ENCODE assay signal across 33 mouse cellular contexts in the genomic region with DNA sequence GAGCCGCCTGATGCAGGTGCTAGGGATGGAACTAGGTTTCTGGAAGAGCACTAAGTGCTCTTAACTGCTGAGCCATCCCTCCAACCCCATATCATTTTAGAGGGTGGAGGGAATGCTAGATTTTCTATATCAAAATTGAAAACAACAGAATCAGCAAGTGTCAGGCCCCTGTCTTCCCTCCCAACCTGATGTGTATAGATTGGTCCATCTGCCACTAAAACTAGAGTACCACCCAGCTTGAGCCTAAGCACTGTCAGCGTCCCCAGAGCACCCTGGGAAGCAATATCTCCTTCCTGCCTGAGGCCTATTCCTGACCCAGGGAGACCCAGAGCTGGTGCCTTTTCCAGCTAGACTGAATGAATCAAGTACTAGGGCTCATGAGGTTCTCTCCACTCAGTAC. TPM values are rescaled to one million over a fixed set of nuclear protein-coding genes. Genes with fewer than 3 reads are reported as not detected.
DNase-seq lines count a peak whose midpoint lies in the region; ATAC-seq and TF ChIP-seq lines count a peak whose summit lies in the region.
"Had no signal": no experiment of that assay in that cellular context is flagged by ENCODE, and none has a peak within 500 bp of the region (broad histone marks: within the 10 kb centered on the region; RNA-seq: fewer than 3 reads in every experiment).

No protein-coding gene starts in this region.

- no peak for TF ChIP-seq CTCF in liver, embryonic 14.5 days (IDR thresholded peaks at IDR 0.05; ENCODE audit: low read depth)
- no peak for TF ChIP-seq CTCF in layer of hippocampus, adult 2 months (conservative IDR thresholded peaks at IDR 0.05)

- no peaks in the 10 kb centered on the region for H3K4me1 ChIP-seq in hindbrain, embryonic 12.5 days
- 0 out of 2 replicates have a peak, but pooled peaks cover 5% of the 10 kb centered on the region for H3K4me1 ChIP-seq in hindbrain, embryonic 13.5 days (replicated peaks)
- H3K4me1 ChIP-seq in liver, embryonic 14.5 days (replicated peaks; ENCODE audit: control insufficient read depth in 2 of 2, insufficient read depth in 2 of 2, low read length in 1 of 2), result peaks cover 85 to 88% of the 10 kb centered on the region in 2 experiments
- H3K4me1 ChIP-seq: forebrain, embryonic 10.5 days; limb, embryonic 12.5 days had no signal

- no peak for ATAC-seq in hindbrain, embryonic 12.5 days (ENCODE audit: low FRiP score)
- ATAC-seq in hindbrain, embryonic 13.5 days (ENCODE audit: low FRiP score), result no peak
- peak; percentile 70 for ATAC-seq in liver, embryonic 14.5 days (ENCODE audit: insufficient read depth)
- ATAC-seq in megakaryocyte-erythroid progenitor cell, adult 5-6 weeks (replicated peaks; ENCODE audit: low FRiP score, low TSS enrichment, poor library complexity, severe bottlenecking), result 0 out of 2 replicates have a peak, but pooled peaks have one; percentile 18
- ATAC-seq: activated CD4-positive, CD25-positive, alpha-beta regulatory T cell, adult 4 months; forebrain, embryonic 15.5 days had no signal

- H3K9me3 ChIP-seq in hindbrain, embryonic 12.5 days (replicated peaks), result no peaks in the 10 kb centered on the region
- H3K9me3 ChIP-seq in hindbrain, embryonic 13.5 days, result no peaks in the 10 kb centered on the region
- H3K9me3 ChIP-seq in liver, embryonic 14.5 days (ENCODE audit: control insufficient read depth, low read length), result no peaks in the 10 kb centered on the region
- H3K9me3 ChIP-seq: forebrain, embryonic 10.5 days; forebrain, embryonic 15.5 days; limb, embryonic 12.5 days; neural tube, embryonic 15.5 days had no signal

- H3K4me2 ChIP-seq in hindbrain, embryonic 12.5 days (replicated peaks), result no peak overlapping the region
- no peak overlapping the region for H3K4me2 ChIP-seq in hindbrain, embryonic 13.5 days
- H3K4me2 ChIP-seq in liver, embryonic 14.5 days (ENCODE audit: low read depth), result peak overlapping the region; percentile 27
- H3K4me2 ChIP-seq: forebrain, embryonic 15.5 days; heart, embryonic 11.5 days; hindbrain, embryonic 14.5 days; limb, embryonic 12.5 days; lung, embryonic 14.5 days; neural tube, embryonic 15.5 days had no signal

- peak; percentile 75 for DNase-seq in liver
- peak; percentile 50 to 58 (median 54) for DNase-seq in liver, embryonic 14.5 days (ENCODE audit: low read depth in 3 of 3, low spot score in 3 of 3)
- no peak for DNase-seq in thymus, postnatal 25 days
- DNase-seq in layer of hippocampus, adult 2 months (ENCODE audit: low spot score in 2 of 2), result no peak
- DNase-seq in embryo, embryonic 11 days, result no peak
- DNase-seq: adrenal gland, adult 2 months; adrenal gland, postnatal 36 days; cerebellum, adult 8-10 months; cerebellum, postnatal 25 days; gastrocnemius, postnatal 25 days; heart, adult 18-20 months; heart, postnatal 36 days; kidney, adult 2 months; kidney, postnatal 36 days; lung, embryonic 14.5 days; lung, postnatal 14 days; midbrain, embryonic 14.5 days; retina, postnatal 1 day; right cerebral cortex, postnatal 14 days; thymus, adult 18-20 months; thymus, postnatal 4 days had no signal

- no peak overlapping the region for H3K4me3 ChIP-seq in hindbrain, embryonic 12.5 days
- H3K4me3 ChIP-seq in hindbrain, embryonic 13.5 days, result no peak overlapping the region
- H3K4me3 ChIP-seq in liver, embryonic 14.5 days (ENCODE audit: insufficient read depth in 1 of 2, low read depth in 2 of 2, low read length in 2 of 2), result no peak overlapping the region
- no peak overlapping the region for H3K4me3 ChIP-seq in layer of hippocampus, adult 2 months
- H3K4me3 ChIP-seq: forebrain, embryonic 10.5 days; forebrain, embryonic 15.5 days; limb, embryonic 12.5 days; neural tube, embryonic 15.5 days had no signal

- no peaks in the 10 kb centered on the region for H3K27me3 ChIP-seq in hindbrain, embryonic 12.5 days
- no peaks in the 10 kb centered on the region for H3K27me3 ChIP-seq in hindbrain, embryonic 13.5 days
- H3K27me3 ChIP-seq in liver, embryonic 14.5 days (ENCODE audit: control insufficient read depth, insufficient read depth, low read length), result no peaks in the 10 kb centered on the region
- H3K27me3 ChIP-seq: CH12.LX; forebrain, embryonic 15.5 days; limb, embryonic 12.5 days; neural tube, embryonic 15.5 days had no signal

- H3K27ac ChIP-seq in hindbrain, embryonic 12.5 days, result no peak overlapping the region
- H3K27ac ChIP-seq in hindbrain, embryonic 13.5 days, result no peak overlapping the region
- H3K27ac ChIP-seq in liver, embryonic 14.5 days, result peak overlapping the region; percentile 100
- H3K27ac ChIP-seq in layer of hippocampus, adult 2 months, result no peak overlapping the region
- H3K27ac ChIP-seq: forebrain, embryonic 10.5 days; forebrain, embryonic 15.5 days; hindbrain, embryonic 14.5 days; limb, embryonic 12.5 days; neural tube, embryonic 15.5 days had no signal

- WGBS in hindbrain, embryonic 12.5 days, result 79% methylated on average over 2 of the region's 2 CpGs
- WGBS in hindbrain, embryonic 13.5 days, result 83% methylated on average over 2 of the region's 2 CpGs
- 43% methylated on average over 2 of the region's 2 CpGs for WGBS in liver, embryonic 14.5 days (ENCODE audit: insufficient replicate concordance)

- H3K36me3 ChIP-seq in hindbrain, embryonic 12.5 days, result no peaks in the 10 kb centered on the region
- H3K36me3 ChIP-seq in hindbrain, embryonic 13.5 days, result no peaks in the 10 kb centered on the region
- H3K36me3 ChIP-seq in liver, embryonic 14.5 days (replicated peaks; ENCODE audit: control insufficient read depth, insufficient read depth, low read depth), result no peaks in the 10 kb centered on the region
- H3K36me3 ChIP-seq: forebrain, embryonic 10.5 days; forebrain, embryonic 15.5 days; limb, embryonic 12.5 days; neural tube, embryonic 15.5 days had no signal

- TF ChIP-seq EP300 in liver, embryonic 14.5 days (IDR thresholded peaks at IDR 0.05; ENCODE audit: low read depth), result peak; percentile 72

- H3K9ac ChIP-seq in hindbrain, embryonic 12.5 days, result 0 out of 2 replicates have a peak overlapping the region, but pooled peaks have one; percentile 4
- no peak overlapping the region for H3K9ac ChIP-seq in hindbrain, embryonic 13.5 days
- peak overlapping the region; percentile 71 for H3K9ac ChIP-seq in liver, embryonic 14.5 days (replicated peaks)
- H3K9ac ChIP-seq: forebrain, embryonic 15.5 days; hindbrain, embryonic 14.5 days; limb, embryonic 12.5 days; lung, embryonic 14.5 days; neural tube, embryonic 15.5 days had no signal

RNA-seq across cellular contexts. Expression of a gene that starts 48.6 kb away (rescaled TPM):
- 16.3 and 17.6 TPM in 2 replicates for polyA plus RNA-seq in hindbrain, embryonic 12.5 days (2016; fragmentation: Nextera tagmentation; extraction: Ambion mirVana)
- polyA plus RNA-seq in hindbrain, embryonic 13.5 days (2015; fragmentation: Nextera tagmentation; extraction: Ambion mirVana), result 9.0 and 10.4 TPM in 2 replicates
- polyA plus RNA-seq in liver, embryonic 14.5 days (2012; rRNA removed), result 2.1 and 2.6 TPM in 2 replicates
- 0.42 and 0.64 TPM in 2 replicates for polyA plus RNA-seq in liver, embryonic 14.5 days (2014; fragmentation: Nextera tagmentation; extraction: Ambion mirVana)
- total RNA-seq in megakaryocyte-erythroid progenitor cell, adult 5-6 weeks (2014; fragmentation: Nextera tagmentation), result 0.92 and 2.6 TPM in 2 replicates
- 1.1 and 2.4 TPM in 2 replicates for total RNA-seq in megakaryocyte-erythroid progenitor cell, adult 5-6 weeks (2017)
- total RNA-seq in layer of hippocampus, adult 2 months (2021), result 10 to 100 TPM; 32.8 to 34.6 TPM
- total RNA-seq: monocyte, adult 5-6 weeks had no signal

RNA-seq across cellular contexts. Expression of a gene that starts 56.6 kb away (rescaled TPM):
- polyA plus RNA-seq in hindbrain, embryonic 12.5 days (2016; fragmentation: Nextera tagmentation; extraction: Ambion mirVana), result 24.8 and 25.2 TPM in 2 replicates
- 22.5 and 24.3 TPM in 2 replicates for polyA plus RNA-seq in hindbrain, embryonic 13.5 days (2015; fragmentation: Nextera tagmentation; extraction: Ambion mirVana)
- 14.7 and 16.4 TPM in 2 replicates for polyA plus RNA-seq in liver, embryonic 14.5 days (2012; rRNA removed)
- polyA plus RNA-seq in liver, embryonic 14.5 days (2014; fragmentation: Nextera tagmentation; extraction: Ambion mirVana), result 25.6 and 29.1 TPM in 2 replicates
- 4.8 and 11.0 TPM in 2 replicates for total RNA-seq in megakaryocyte-erythroid progenitor cell, adult 5-6 weeks (2014; fragmentation: Nextera tagmentation)
- 2.9 and 3.9 TPM in 2 replicates for total RNA-seq in megakaryocyte-erythroid progenitor cell, adult 5-6 weeks (2017)
- 10 to 100 TPM; 64.1 to 76.0 TPM for total RNA-seq in layer of hippocampus, adult 2 months (2021)
- total RNA-seq: monocyte, adult 5-6 weeks had no signal

RNA-seq across cellular contexts. Expression of a gene that starts 58.6 kb away (rescaled TPM):
- polyA plus RNA-seq in hindbrain, embryonic 12.5 days (2016; fragmentation: Nextera tagmentation; extraction: Ambion mirVana), result 54.3 and 62.9 TPM in 2 replicates
- 52.0 and 54.2 TPM in 2 replicates for polyA plus RNA-seq in hindbrain, embryonic 13.5 days (2015; fragmentation: Nextera tagmentation; extraction: Ambion mirVana)
- polyA plus RNA-seq in liver, embryonic 14.5 days (2012; rRNA removed), result 20.0 and 26.7 TPM in 2 replicates
- 23.6 and 25.2 TPM in 2 replicates for polyA plus RNA-seq in liver, embryonic 14.5 days (2014; fragmentation: Nextera tagmentation; extraction: Ambion mirVana)
- total RNA-seq in megakaryocyte-erythroid progenitor cell, adult 5-6 weeks (2014; fragmentation: Nextera tagmentation), result 23.0 and 38.5 TPM in 2 replicates
- 14.6 and 26.0 TPM in 2 replicates for total RNA-seq in megakaryocyte-erythroid progenitor cell, adult 5-6 weeks (2017)
- 10 to 100 TPM; 19.1 to 22.8 TPM for total RNA-seq in layer of hippocampus, adult 2 months (2021)

Comparison
In these comparisons a context has a peak if more than half of its experiments do, and no peak if none do; other contexts are left out.
1. ATAC-seq: peak in liver, embryonic 14.5 days (single experiment) and megakaryocyte-erythroid progenitor cell, adult 5-6 weeks (single experiment); none in hindbrain, embryonic 12.5 days (single experiment) and hindbrain, embryonic 13.5 days (single experiment).
2. DNase-seq: peak in liver (single experiment) and liver, embryonic 14.5 days (3 of 3); none in thymus, postnatal 25 days (single experiment), layer of hippocampus, adult 2 months (0 of 2) and embryo, embryonic 11 days (single experiment).